Mouse (Mus musculus): ENCODE data around the gene Plekhg4.

The Plekhg4 gene

GRCm38 (mm10) chr8:105361751-105362702 is 11.0 kb upstream of the Plekhg4 start:
- no peak for TF ChIP-seq GATA4 (IDR thresholded peaks at IDR 0.05; ENCODE audit: insufficient replicate concordance, low read length)

GRCm38 (mm10) chr8:105367107-105367506 is 6.0 kb upstream of the Plekhg4 start:
- no peak for TF ChIP-seq GATA4 (IDR thresholded peaks at IDR 0.05; ENCODE audit: insufficient replicate concordance, low read length)

- no peak for TF ChIP-seq GATA4 (IDR thresholded peaks at IDR 0.05; ENCODE audit: insufficient replicate concordance, low read length)
These were observed 601 bp upstream of the Plekhg4 start for GRCm38 (mm10) chr8:105372473-105372872.

- TF ChIP-seq GATA4 (IDR thresholded peaks at IDR 0.05; ENCODE audit: insufficient replicate concordance, low read length) = no peak
These were observed 1.5 kb downstream of the Plekhg4 start for GRCm38 (mm10) chr8:105374513-105374966.

- no peak for TF ChIP-seq GATA4 (IDR thresholded peaks at IDR 0.05; ENCODE audit: insufficient replicate concordance, low read length)
These were observed 5.6 kb downstream of the Plekhg4 start for GRCm38 (mm10) chr8:105378673-105379072.

GRCm38 (mm10) chr8:105380308-105380707 is 7.2 kb downstream of the Plekhg4 start:
- no peak for TF ChIP-seq GATA4 (IDR thresholded peaks at IDR 0.05; ENCODE audit: insufficient replicate concordance, low read length)

GRCm38 (mm10) chr8:105384070-105384469 is 11.0 kb downstream of the Plekhg4 start:
- no peak for TF ChIP-seq GATA4 (IDR thresholded peaks at IDR 0.05; ENCODE audit: insufficient replicate concordance, low read length)

- TF ChIP-seq GATA4 (IDR thresholded peaks at IDR 0.05; ENCODE audit: insufficient replicate concordance, low read length) = no peak
These were observed 14.1 kb downstream of the Plekhg4 start for GRCm38 (mm10) chr8:105387151-105387550.

- no peak for TF ChIP-seq GATA4 (IDR thresholded peaks at IDR 0.05; ENCODE audit: insufficient replicate concordance, low read length)
These were observed 16.0 kb downstream of the Plekhg4 start for GRCm38 (mm10) chr8:105389096-105389495.

GRCm38 (mm10) chr8:105393089-105393787 is 20.2 kb downstream of the Plekhg4 start:
- TF ChIP-seq GATA4 (IDR thresholded peaks at IDR 0.05; ENCODE audit: insufficient replicate concordance, low read length) = no peak

- TF ChIP-seq GATA4 (IDR thresholded peaks at IDR 0.05; ENCODE audit: insufficient replicate concordance, low read length) = no peak
These were observed 20.8 kb downstream of the Plekhg4 start for GRCm38 (mm10) chr8:105393915-105394314.

GRCm38 (mm10) chr8:105397747-105398146 is 24.7 kb downstream of the Plekhg4 start:
- no peak for TF ChIP-seq GATA4 (IDR thresholded peaks at IDR 0.05; ENCODE audit: insufficient replicate concordance, low read length)

- no peak for TF ChIP-seq GATA4 (IDR thresholded peaks at IDR 0.05; ENCODE audit: insufficient replicate concordance, low read length)
These were observed 26.9 kb downstream of the Plekhg4 start for GRCm38 (mm10) chr8:105400016-105400415.

- no peak for TF ChIP-seq GATA4 (IDR thresholded peaks at IDR 0.05; ENCODE audit: insufficient replicate concordance, low read length)
These were observed 30.4 kb downstream of the Plekhg4 start for GRCm38 (mm10) chr8:105403467-105403866.

GRCm38 (mm10) chr8:105404496-105404895 is 31.4 kb downstream of the Plekhg4 start:
- no peak for TF ChIP-seq GATA4 (IDR thresholded peaks at IDR 0.05; ENCODE audit: insufficient replicate concordance, low read length)

- TF ChIP-seq GATA4 (IDR thresholded peaks at IDR 0.05; ENCODE audit: insufficient replicate concordance, low read length) = no peak
These were observed 33.3 kb downstream of the Plekhg4 start for GRCm38 (mm10) chr8:105406416-105406815.
